Mouse (Mus musculus) kidney, postnatal 0 days (tissue): ENCODE measurements at regions not wholly inside any gene's neighbourhood (a gene's known extent, or its start where the extent isn't known, plus 50 kb on each side); places are given as distances from the start of the nearest gene placed in this dataset.

Source experiments
- ATAC-seq: fragments of 200-750 bp; cut with Nextera tagmentation; replicated peaks from 2 replicates; pipeline ENCODE4 v1.8.0; 2017; ENCODE audit warnings: low read depth, moderate number of reproducible peaks, moderate TSS enrichment, moderate library complexity; ENCODE audit not compliant: low FRiP score
- DNase-seq: peaks from one replicate; pipeline ENCODE4 v3.0.0-alpha.2; 2016; ENCODE audit warnings: low spot score
- H3K27ac ChIP-seq: fragments of 300-500 bp; sonication (generic); 2 replicates; pipeline ENCODE4 v1.5.1; 2014; ENCODE audit warnings: mild to moderate bottlenecking
- H3K27me3 ChIP-seq: fragments of 300-500 bp; sonication (generic); 2 replicates; pipeline ENCODE4 v1.6.1; 2014; ENCODE audit warnings: low read length, mixed read lengths; ENCODE audit not compliant: insufficient read depth
- H3K36me3 ChIP-seq: fragments of 300-500 bp; sonication (generic); 2 replicates; pipeline ENCODE4 v1.6.1; 2014; ENCODE audit warnings: low read length, mixed read lengths; ENCODE audit not compliant: insufficient read depth
- H3K4me1 ChIP-seq: fragments of 300-500 bp; sonication (generic); replicated peaks from 2 replicates; pipeline ENCODE4 v1.6.1; 2014; ENCODE audit warnings: antibody characterized with exemption, low read length, mixed read lengths; ENCODE audit not compliant: insufficient read depth
- H3K4me2 ChIP-seq: fragments of 300-500 bp; sonication (generic); 2 replicates; pipeline ENCODE4 v1.6.1; 2014; ENCODE audit warnings: mild to moderate bottlenecking, low read length, moderate library complexity, mixed read lengths
- H3K4me3 ChIP-seq: fragments of 300-500 bp; sonication (generic); replicated peaks from 2 replicates; pipeline ENCODE4 v1.5.1; 2014; ENCODE audit warnings: low read depth, low read length
- H3K9ac ChIP-seq: fragments of 300-500 bp; sonication (generic); 2 replicates; pipeline ENCODE4 v1.6.1; 2014; ENCODE audit warnings: low read depth, low read length
- H3K9me3 ChIP-seq: fragments of 300-500 bp; sonication (generic); replicated peaks from 2 replicates; pipeline ENCODE4 v1.6.1; 2016; ENCODE audit warnings: low read length, inconsistent platforms, mixed read lengths
- CTCF ChIP-seq: IDR thresholded peaks from 2 replicates; pipeline ENCODE4 v1.5.1; 2016; ENCODE audit warnings: antibody characterized with exemption, low read depth, mild to moderate bottlenecking, moderate library complexity
- WGBS: fragments of 180-500 bp; shearing (Covaris S2); extraction: QIAGEN DNeasy Blood & Tissue Kit; methylation state at CpG from one replicate; pipeline ENCODE4 v1.1.7; 2014; 5-methylcytosine and 5-hydroxymethylcytosine counted together

DNA sequence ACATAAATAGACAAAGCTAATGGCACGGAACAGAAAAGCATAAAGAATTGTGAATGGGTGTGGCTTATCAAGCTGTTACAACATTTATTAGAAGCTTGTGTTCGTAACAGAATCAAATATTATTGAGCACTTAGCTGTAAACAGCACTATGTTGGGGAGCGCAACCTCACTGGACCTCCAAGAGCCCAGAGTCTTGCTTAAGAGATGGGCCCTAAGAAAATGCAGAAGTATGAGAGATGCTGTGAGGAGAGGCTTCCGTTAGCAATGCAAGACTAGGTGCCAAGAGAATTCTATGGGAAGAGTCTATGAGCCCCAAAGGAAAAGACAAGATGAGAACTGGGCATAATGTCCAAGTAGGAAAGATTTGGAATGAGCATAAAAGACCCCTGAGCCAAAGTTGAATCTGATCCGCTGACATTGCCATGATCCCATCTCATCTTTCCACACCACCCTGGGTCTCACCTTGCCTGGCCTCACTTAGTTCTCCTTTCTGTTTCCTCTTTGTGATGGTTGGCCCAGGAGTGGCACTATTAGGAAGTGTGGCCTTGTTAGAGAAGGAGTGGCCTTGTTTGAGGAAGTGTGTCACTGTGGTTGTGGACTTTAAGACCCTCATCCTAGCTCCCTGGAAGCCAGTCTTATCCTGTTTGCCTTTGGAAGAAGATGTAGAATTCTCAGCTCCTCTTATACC, 169.3 kb upstream of the Tyw5 start:
- DNase-seq (no peak), ATAC-seq (no peak)
- TF ChIP-seq CTCF = no peak
- Histone ChIP-seq H3K4me3 (no peak overlapping the region), H3K27ac (no peak overlapping the region), H3K4me2 (no peak overlapping the region), H3K36me3 (no peaks in the 10 kb centered on the region), H3K4me1 (no peaks in the 10 kb centered on the region), H3K27me3 (no peaks in the 10 kb centered on the region), H3K9me3 (no peaks in the 10 kb centered on the region), H3K9ac (no peak overlapping the region)
- 92% methylated on average over 5 of the region's 5 CpGs for WGBS

DNA sequence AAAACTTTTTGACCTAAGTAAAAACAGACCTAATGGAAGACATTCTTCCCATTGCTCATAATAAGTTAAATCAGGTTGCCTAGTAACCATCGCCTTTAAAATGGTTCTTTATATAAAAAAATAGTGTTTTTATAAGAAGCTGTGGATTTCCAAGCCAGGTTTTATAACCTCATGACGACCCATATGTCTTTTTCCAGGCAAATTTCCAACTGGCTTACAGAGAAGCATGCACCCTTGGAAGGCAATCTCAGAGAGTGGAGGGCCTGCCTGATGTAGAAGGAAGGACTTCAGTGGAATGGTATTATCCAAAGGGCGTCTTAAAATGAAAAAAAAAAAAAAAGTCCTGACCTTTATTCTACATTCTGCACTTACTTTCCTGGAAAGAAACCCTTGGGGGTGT, 172.2 kb upstream of the Tyw5 start:
- ATAC-seq (no peak), DNase-seq (peak; percentile 65)
- Histone ChIP-seq H3K4me3 (no peak overlapping the region), H3K27me3 (no peaks in the 10 kb centered on the region), H3K9ac (no peak overlapping the region), H3K4me1 (no peaks in the 10 kb centered on the region), H3K4me2 (no peak overlapping the region), H3K27ac (no peak overlapping the region), H3K9me3 (no peaks in the 10 kb centered on the region), H3K36me3 (no peaks in the 10 kb centered on the region)
- no peak for TF ChIP-seq CTCF
- 52% methylated on average over 3 of the region's 3 CpGs for WGBS

DNA sequence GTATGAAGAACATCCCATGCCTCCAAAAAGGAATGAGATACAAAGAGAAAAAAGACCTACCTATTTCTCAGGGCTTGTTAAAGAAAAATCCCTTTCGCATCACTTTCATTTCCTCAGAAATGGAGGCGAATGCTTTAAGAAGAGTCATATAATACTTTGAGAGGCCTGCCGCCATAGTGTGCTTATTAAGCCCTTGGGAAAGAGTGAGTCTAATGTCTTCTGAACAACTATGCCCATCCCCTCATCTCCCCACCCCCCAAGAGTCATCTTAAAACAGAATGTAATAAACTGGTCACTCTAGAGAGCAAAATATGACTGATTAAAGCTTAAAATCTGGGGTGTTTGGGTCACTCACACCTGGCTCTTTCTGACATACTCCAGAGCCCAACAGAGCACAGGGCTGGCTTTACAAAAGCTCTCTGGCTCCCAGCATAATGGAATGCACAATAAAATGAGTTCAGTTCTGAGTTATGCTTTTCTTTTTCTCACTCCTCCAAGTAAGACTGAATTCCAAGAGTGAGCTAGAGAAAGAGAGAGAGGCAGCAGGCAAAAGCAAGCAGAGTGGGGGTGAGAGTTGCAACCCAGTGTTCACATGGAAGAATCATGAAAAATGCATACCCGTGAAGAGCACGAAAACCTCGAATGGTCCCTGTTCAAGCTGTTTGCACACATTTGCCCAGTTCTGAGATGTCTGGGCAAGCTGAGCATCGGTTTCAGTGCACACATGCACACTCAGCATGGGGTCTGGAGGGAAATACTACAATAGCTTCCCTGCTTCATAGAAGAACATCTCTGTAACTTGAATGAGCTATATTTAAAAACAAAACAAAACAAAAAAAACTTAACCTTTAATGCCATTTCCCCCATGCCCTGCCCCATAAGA, 180.0 kb upstream of the Spats2l start:
- no peak for TF ChIP-seq CTCF
- no peaks in the 10 kb centered on the region for H3K27me3 ChIP-seq
- H3K9ac ChIP-seq = no peak overlapping the region
- 86% methylated on average over 7 of the region's 7 CpGs for WGBS
- H3K36me3 ChIP-seq = no peaks in the 10 kb centered on the region
- DNase-seq (no peak), ATAC-seq (no peak)
- no peaks in the 10 kb centered on the region for H3K4me1 ChIP-seq
- H3K9me3 ChIP-seq = no peaks in the 10 kb centered on the region
- H3K4me3 ChIP-seq = no peak overlapping the region
- H3K27ac ChIP-seq = no peak overlapping the region
- no peak overlapping the region for H3K4me2 ChIP-seq

DNA sequence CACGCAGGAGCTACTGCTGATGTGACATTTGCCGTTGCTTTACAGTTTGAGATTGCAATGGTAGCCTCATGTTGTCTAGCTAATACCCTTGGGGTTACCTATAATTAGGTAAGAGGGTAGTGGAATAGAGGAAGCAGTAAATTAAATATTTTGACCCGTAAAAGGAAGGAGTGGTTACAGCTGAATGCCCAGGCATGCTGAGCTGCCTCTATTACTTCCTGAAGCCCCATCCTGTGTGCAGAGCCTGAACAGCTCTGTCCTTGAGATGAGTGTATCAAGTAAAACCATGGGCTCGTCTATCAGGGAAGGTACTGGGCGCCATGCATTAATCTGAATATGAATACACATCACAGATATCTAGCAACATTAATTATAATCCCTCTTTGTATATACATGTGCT, 179.1 kb upstream of the Spats2l start:
- peak; percentile 40 for DNase-seq
- Histone ChIP-seq H3K9ac (no peak overlapping the region), H3K27me3 (no peaks in the 10 kb centered on the region), H3K4me3 (no peak overlapping the region), H3K4me2 (no peak overlapping the region), H3K36me3 (no peaks in the 10 kb centered on the region), H3K9me3 (no peaks in the 10 kb centered on the region), H3K4me1 (no peaks in the 10 kb centered on the region), H3K27ac (no peak overlapping the region)
- no peak for TF ChIP-seq CTCF
- ATAC-seq = no peak
- WGBS = 31% methylated on average over 5 of the region's 5 CpGs

DNA sequence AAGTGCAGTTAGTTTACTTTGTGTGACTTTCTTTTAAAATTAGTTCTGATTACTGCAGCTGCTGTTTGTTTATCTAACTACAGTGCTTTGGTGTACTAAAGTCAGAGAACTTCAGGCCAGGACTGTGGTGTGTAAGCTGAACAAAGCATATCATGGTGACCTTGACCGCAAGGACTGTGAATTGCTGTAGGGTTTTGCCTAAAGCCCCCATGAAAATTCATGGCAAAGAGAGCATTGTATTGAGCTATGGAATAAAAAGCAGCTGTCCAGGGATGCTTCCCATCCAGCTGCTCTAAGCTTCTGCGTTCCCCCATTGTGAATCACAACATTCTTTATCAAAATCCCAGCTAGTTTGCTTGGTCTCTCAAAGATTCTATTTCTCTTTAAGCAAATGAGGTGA, 173.0 kb upstream of the Spats2l start:
- DNase-seq = no peak
- no peak overlapping the region for H3K4me3 ChIP-seq
- no peak for TF ChIP-seq CTCF

DNA sequence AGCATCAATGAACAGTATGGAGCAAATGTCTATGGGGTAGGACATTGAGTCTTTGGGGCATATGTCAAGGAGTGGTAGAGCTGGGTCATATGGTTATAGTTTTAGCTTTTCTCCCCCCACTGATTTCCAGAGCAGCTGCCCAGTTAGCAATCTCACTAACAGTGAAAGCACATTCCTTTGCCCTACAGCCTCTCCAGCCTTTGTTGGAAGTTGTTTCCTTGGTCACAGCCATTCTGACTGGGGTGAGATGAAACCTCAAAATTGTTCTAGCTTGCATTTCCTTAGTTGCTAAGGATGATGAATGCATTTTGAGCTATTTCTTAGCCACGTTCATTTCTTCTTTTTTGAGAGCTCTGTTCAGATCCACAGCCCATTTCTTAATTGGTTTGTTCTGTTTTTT, 168.4 kb upstream of the Spats2l start:
- Histone ChIP-seq H3K36me3 (no peaks in the 10 kb centered on the region), H3K27me3 (no peaks in the 10 kb centered on the region), H3K4me2 (no peak overlapping the region), H3K4me3 (no peak overlapping the region), H3K9me3 (no peaks in the 10 kb centered on the region), H3K9ac (no peak overlapping the region), H3K4me1 (no peaks in the 10 kb centered on the region), H3K27ac (no peak overlapping the region)
- no peak for TF ChIP-seq CTCF
- ATAC-seq (no peak), DNase-seq (no peak)
- WGBS = 61% methylated on average over 1 of the region's 1 CpGs

More for the DNA sequence above, 173.0 kb upstream of the Spats2l start:
- Histone ChIP-seq H3K9ac (no peak overlapping the region), H3K27me3 (no peaks in the 10 kb centered on the region), H3K4me2 (no peak overlapping the region), H3K9me3 (no peaks in the 10 kb centered on the region), H3K27ac (no peak overlapping the region), H3K36me3 (no peaks in the 10 kb centered on the region), H3K4me1 (no peaks in the 10 kb centered on the region)
- 84% methylated on average over 2 of the region's 2 CpGs for WGBS
- no peak for ATAC-seq
